Mouse (Mus musculus) MEL (cell line): Measurements from ENCODE around the gene Pde8a. TPM values are rescaled to one million over a fixed set of nuclear protein-coding genes. Genes with fewer than 3 reads are reported as not detected.

Source experiments
- DNase-seq: peaks from one replicate; pipeline ENCODE4 v3.0.0; 2011; ENCODE audit warnings: low read depth, low spot score
- H3K27ac ChIP-seq: 2 replicates; pipeline ENCODE4 v1.5.1; 2012; ENCODE audit warnings: low read depth, mild to moderate bottlenecking, control low read depth, low read length, moderate library complexity; ENCODE audit not compliant: control insufficient read depth
- H3K27me3 ChIP-seq, 2 experiments: fragments of 150-350 bp in 1 of 2; sonication (generic) in 1 of 2; 2 replicates each; pipeline ENCODE4 v1.6.1; 2012; ENCODE audit warnings: low read length in 2 of 2, mild to moderate bottlenecking in 2 of 2, improper control_type of control experiment in 1 of 2, moderate library complexity in 1 of 2; ENCODE audit not compliant: insufficient read depth in 2 of 2, control insufficient read depth in 1 of 2
- H3K36me3 ChIP-seq, 2 experiments: 2 replicates each; pipeline ENCODE4 v1.6.1; 2012 to 2014; ENCODE audit warnings: low read length in 2 of 2, improper control_type of control experiment in 1 of 2, inconsistent platforms in 1 of 2, mild to moderate bottlenecking in 1 of 2; ENCODE audit not compliant: insufficient read depth in 2 of 2, control insufficient read depth in 1 of 2
- H3K4me1 ChIP-seq, 2 experiments: fragments of 150-350 bp in 1 of 2; sonication (generic) in 1 of 2; 2 replicates each; pipeline ENCODE4 v1.6.1; 2012; ENCODE audit warnings: low read length in 2 of 2, improper control_type of control experiment in 1 of 2, mild to moderate bottlenecking in 1 of 2; ENCODE audit not compliant: insufficient read depth in 2 of 2, control insufficient read depth in 1 of 2
- H3K4me3 ChIP-seq, 2 experiments: fragments of 150-350 bp in 1 of 2; sonication (generic) in 1 of 2; 2 replicates each; pipeline ENCODE4 v1.5.1; 2012; ENCODE audit warnings: low read depth in 2 of 2, low read length in 2 of 2, mild to moderate bottlenecking in 2 of 2, moderate library complexity in 2 of 2, control low read depth in 1 of 2, improper control_type of control experiment in 1 of 2; ENCODE audit not compliant: control insufficient read depth in 1 of 2, insufficient read depth in 1 of 2
- H3K79me2 ChIP-seq: 2 replicates; pipeline ENCODE4 v1.6.1; 2012; ENCODE audit warnings: mild to moderate bottlenecking, low read length, moderate library complexity; ENCODE audit not compliant: control insufficient read depth, poor library complexity, insufficient read depth
- H3K9ac ChIP-seq: 2 replicates; pipeline ENCODE4 v1.6.1; 2012; ENCODE audit warnings: low read depth, mild to moderate bottlenecking, control low read depth, low read length, moderate library complexity; ENCODE audit not compliant: control insufficient read depth, poor library complexity, severe bottlenecking
- H3K9me3 ChIP-seq: fragments of 150-350 bp; sonication (generic); replicated peaks from 2 replicates; pipeline ENCODE4 v1.6.1; 2012; ENCODE audit warnings: mild to moderate bottlenecking, low read length, improper control_type of control experiment, moderate library complexity; ENCODE audit not compliant: insufficient read depth
- CHD1 ChIP-seq: IDR thresholded peaks from 2 replicates; pipeline ENCODE4 v1.6.1; 2012; ENCODE audit warnings: low read depth, mild to moderate bottlenecking, inconsistent platforms, low read length, improper control_type of control experiment
- CHD2 ChIP-seq: IDR thresholded peaks from 2 replicates; pipeline ENCODE4 v1.6.1; 2011; ENCODE audit warnings: low read length, improper control_type of control experiment
- CTCF ChIP-seq, 3 experiments: IDR thresholded peaks in 2 of 3; conservative IDR thresholded peaks in 1 of 3; 2 replicates each; pipeline ENCODE4 v1.5.1; 2011 to 2012; ENCODE audit warnings: low read length in 3 of 3, low read depth in 2 of 3, mild to moderate bottlenecking in 2 of 3, improper control_type of control experiment in 1 of 3, inconsistent platforms in 1 of 3, mixed read lengths in 1 of 3, moderate library complexity in 1 of 3; ENCODE audit not compliant: control insufficient read depth in 1 of 3, insufficient read depth in 1 of 3, poor library complexity in 1 of 3, severe bottlenecking in 1 of 3
- ELF1 ChIP-seq: IDR thresholded peaks from 2 replicates; pipeline ENCODE4 v1.6.1; 2014; ENCODE audit warnings: low read depth, mild to moderate bottlenecking, inconsistent platforms, low read length, improper control_type of control experiment, moderate library complexity
- EP300 ChIP-seq, 2 experiments: IDR thresholded peaks; 2 replicates each; pipeline ENCODE4 v1.6.1; 2011; ENCODE audit warnings: improper control_type of control experiment in 2 of 2, low read length in 2 of 2, low read depth in 1 of 2, mild to moderate bottlenecking in 1 of 2
- ETS1 ChIP-seq: IDR thresholded peaks from 2 replicates; pipeline ENCODE4 v1.6.1; 2012; ENCODE audit warnings: low read depth, mild to moderate bottlenecking, inconsistent platforms, low read length, improper control_type of control experiment, moderate library complexity
- GATA1 ChIP-seq: IDR thresholded peaks from 2 replicates; pipeline ENCODE4 v1.6.1; 2011; ENCODE audit warnings: low read depth, low read length, improper control_type of control experiment
- KAT2A ChIP-seq: conservative IDR thresholded peaks from 2 replicates; pipeline ENCODE4 v1.6.1; 2012; ENCODE audit warnings: low read depth, low read length, improper control_type of control experiment, inconsistent platforms
- MEF2A ChIP-seq: IDR thresholded peaks from 2 replicates; pipeline ENCODE4 v1.6.1; 2014; ENCODE audit warnings: low read depth, mild to moderate bottlenecking, inconsistent platforms, low read length, improper control_type of control experiment; ENCODE audit not compliant: poor library complexity, insufficient replicate concordance, severe bottlenecking; ENCODE audit errors: extremely low read depth
- MYB ChIP-seq: IDR thresholded peaks from 2 replicates; pipeline ENCODE4 v1.6.1; 2011; ENCODE audit warnings: mild to moderate bottlenecking, low read depth, low read length, improper control_type of control experiment
- MYC ChIP-seq: IDR thresholded peaks from 2 replicates; pipeline ENCODE4 v1.6.1; 2011; ENCODE audit warnings: low read depth, mild to moderate bottlenecking, low read length, improper control_type of control experiment, moderate library complexity
- POLR2AphosphoS5 ChIP-seq: IDR thresholded peaks from 2 replicates; pipeline ENCODE4 v1.6.1; 2012; ENCODE audit warnings: low read depth, borderline replicate concordance, mild to moderate bottlenecking, inconsistent platforms, low read length, moderate library complexity, mixed read lengths
- RAD21 ChIP-seq: IDR thresholded peaks from 2 replicates; pipeline ENCODE4 v1.6.1; 2011; ENCODE audit warnings: mild to moderate bottlenecking, low read depth, low read length, improper control_type of control experiment
- RCOR1 ChIP-seq: IDR thresholded peaks from 2 replicates; pipeline ENCODE4 v1.6.1; 2012; ENCODE audit warnings: low read depth, mild to moderate bottlenecking, inconsistent platforms, low read length, improper control_type of control experiment
- SMC3 ChIP-seq: IDR thresholded peaks from 2 replicates; pipeline ENCODE4 v1.6.1; 2011; ENCODE audit warnings: low read depth, low read length, improper control_type of control experiment
- TCF12 ChIP-seq: IDR thresholded peaks from 2 replicates; pipeline ENCODE4 v1.6.1; 2014; ENCODE audit warnings: low read depth, mild to moderate bottlenecking, inconsistent platforms, low read length, improper control_type of control experiment, moderate library complexity
- UBTF ChIP-seq: IDR thresholded peaks from 2 replicates; pipeline ENCODE4 v1.6.1; 2012; ENCODE audit warnings: low read depth, mild to moderate bottlenecking, inconsistent platforms, low read length, improper control_type of control experiment, moderate library complexity, borderline replicate concordance; ENCODE audit not compliant: insufficient read depth
- USF1 ChIP-seq: IDR thresholded peaks from 2 replicates; pipeline ENCODE4 v1.6.1; 2014; ENCODE audit warnings: low read depth, mild to moderate bottlenecking, inconsistent platforms, low read length, improper control_type of control experiment, moderate library complexity
- USF2 ChIP-seq, 2 experiments: IDR thresholded peaks; 2 replicates each; pipeline ENCODE4 v1.6.1; 2011 to 2012; ENCODE audit warnings: improper control_type of control experiment in 2 of 2, low read length in 2 of 2, borderline replicate concordance in 1 of 2, inconsistent platforms in 1 of 2, low read depth in 1 of 2, mild to moderate bottlenecking in 1 of 2; ENCODE audit not compliant: insufficient read depth in 1 of 2
- ZC3H11A ChIP-seq: IDR thresholded peaks from 2 replicates; pipeline ENCODE4 v1.6.1; 2012; ENCODE audit warnings: low read depth, mild to moderate bottlenecking, inconsistent platforms, low read length, improper control_type of control experiment
- ZKSCAN1 ChIP-seq: IDR thresholded peaks from 2 replicates; pipeline ENCODE4 v1.6.1; 2012; ENCODE audit warnings: low read depth, mild to moderate bottlenecking, inconsistent platforms, low read length, improper control_type of control experiment, moderate library complexity
- ZNF384 ChIP-seq: IDR thresholded peaks from 2 replicates; pipeline ENCODE4 v1.6.1; 2012; ENCODE audit warnings: low read depth, mild to moderate bottlenecking, inconsistent platforms, low read length, improper control_type of control experiment
- polyA plus RNA-seq, 2 experiments: library from polyadenylated mRNA; stranded (reverse) in 1 of 2; unstranded in 1 of 2; fragments of >175 nt in 1 of 2; fragments of >200 nt in 1 of 2; gene quantifications; 2 replicates each; pipeline versions ENCODE4 v1.2.1 to v1.2.4; 2012; ENCODE audit warnings: low replicate concordance in 2 of 2, low read depth in 1 of 2; ENCODE audit not compliant: insufficient read length in 2 of 2, insufficient read depth in 1 of 2, missing spikeins in 1 of 2
- total RNA-seq: library from RNA; depleted of rRNA; stranded (reverse); fragments of 300-350 nt; gene quantifications from 2 replicates; pipeline ENCODE4 v1.2.3, GENCODE M21; 2012

Gene Pde8a
- total and polyA plus RNA-seq, 3 experiments = 0.11 TPM; not detected in 2

GRCm38 (mm10) chr7:81315583-81315982, 102.2 kb downstream of the Pde8a start:
- Histone ChIP-seq H3K27ac (no peak overlapping the region), H3K4me3 (no peak overlapping the region), H3K79me2 (no peaks in the 10 kb centered on the region), H3K9ac (no peak overlapping the region), H3K36me3 (no peaks in the 10 kb centered on the region), H3K4me1 (no peaks in the 10 kb centered on the region), H3K9me3 (no peaks in the 10 kb centered on the region), H3K27me3 (peaks cover 0 to 7% of the 10 kb centered on the region in 2 experiments; a peak in 2 of 4 replicates)
- DNase-seq = no peak
- TF ChIP-seq RCOR1 = no peak
- no peak for TF ChIP-seq ZKSCAN1
- no peak for TF ChIP-seq RAD21
- no peak for TF ChIP-seq MYB
- TF ChIP-seq USF1 = no peak
- no peak for TF ChIP-seq UBTF
- TF ChIP-seq ETS1 = no peak
- TF ChIP-seq CHD2 = no peak
- no peak for TF ChIP-seq POLR2AphosphoS5
- TF ChIP-seq CHD1 = no peak
- TF ChIP-seq ZNF384 = no peak
- TF ChIP-seq CTCF (IDR thresholded peaks at IDR 0.05 in 2 of 3, conservative IDR thresholded peaks at IDR 0.05 in 1 of 3; ENCODE audit: control insufficient read depth in 1 of 3, insufficient read depth in 1 of 3, low read depth in 2 of 3, low read length in 3 of 3, poor library complexity in 1 of 3, severe bottlenecking in 1 of 3) = no peak
- TF ChIP-seq MEF2A = no peak
- no peak for TF ChIP-seq KAT2A
- no peak for TF ChIP-seq USF2 (IDR thresholded peaks at IDR 0.05; ENCODE audit: borderline replicate concordance in 1 of 2, insufficient read depth in 1 of 2, low read depth in 1 of 2, low read length in 2 of 2)
- no peak for TF ChIP-seq SMC3
- TF ChIP-seq ELF1 = no peak
- no peak for TF ChIP-seq ZC3H11A
- no peak for TF ChIP-seq TCF12
- no peak for TF ChIP-seq GATA1

DNA sequence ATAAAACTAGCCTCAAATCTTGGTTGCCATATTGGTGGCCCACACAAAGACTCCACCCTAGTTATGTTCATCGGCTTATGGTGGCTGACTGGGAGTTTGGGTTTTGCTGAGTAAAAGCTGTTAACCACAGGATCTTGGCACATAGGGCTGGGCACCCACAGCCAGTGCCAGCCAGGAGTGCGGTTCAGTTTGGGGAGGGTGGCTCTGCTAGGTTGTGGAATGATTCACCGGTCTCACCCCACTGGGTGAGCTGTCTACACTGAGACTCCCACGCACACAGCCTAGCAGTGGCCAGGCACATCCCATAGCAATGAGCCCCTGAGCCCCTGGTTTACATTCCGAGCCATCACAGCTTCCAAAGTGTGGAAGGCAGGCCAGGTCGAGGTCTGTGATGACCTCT, 106.4 kb downstream of the Pde8a start:
- H3K4me3 ChIP-seq = no peak overlapping the region
- no peaks in the 10 kb centered on the region for H3K79me2 ChIP-seq
- H3K9me3 ChIP-seq = no peaks in the 10 kb centered on the region
- H3K36me3 ChIP-seq = no peaks in the 10 kb centered on the region
- no peaks in the 10 kb centered on the region for H3K4me1 ChIP-seq
- H3K27ac ChIP-seq = no peak overlapping the region
- H3K9ac ChIP-seq = no peak overlapping the region
- TF ChIP-seq GATA1 (no peak), UBTF (no peak), EP300 (IDR thresholded peaks at IDR 0.05; ENCODE audit: low read depth in 1 of 2, low read length in 2 of 2) (no peak), MYC (no peak), ETS1 (no peak)
- DNase-seq = no peak
- H3K27me3 ChIP-seq = no peaks in the 10 kb centered on the region
